Mouse (Mus musculus): ENCODE measurements at regions not wholly inside any gene's neighbourhood (a gene's known extent, or its start where the extent isn't known, plus 50 kb on each side); places are given as distances from the start of the nearest gene placed in this dataset.

DNA sequence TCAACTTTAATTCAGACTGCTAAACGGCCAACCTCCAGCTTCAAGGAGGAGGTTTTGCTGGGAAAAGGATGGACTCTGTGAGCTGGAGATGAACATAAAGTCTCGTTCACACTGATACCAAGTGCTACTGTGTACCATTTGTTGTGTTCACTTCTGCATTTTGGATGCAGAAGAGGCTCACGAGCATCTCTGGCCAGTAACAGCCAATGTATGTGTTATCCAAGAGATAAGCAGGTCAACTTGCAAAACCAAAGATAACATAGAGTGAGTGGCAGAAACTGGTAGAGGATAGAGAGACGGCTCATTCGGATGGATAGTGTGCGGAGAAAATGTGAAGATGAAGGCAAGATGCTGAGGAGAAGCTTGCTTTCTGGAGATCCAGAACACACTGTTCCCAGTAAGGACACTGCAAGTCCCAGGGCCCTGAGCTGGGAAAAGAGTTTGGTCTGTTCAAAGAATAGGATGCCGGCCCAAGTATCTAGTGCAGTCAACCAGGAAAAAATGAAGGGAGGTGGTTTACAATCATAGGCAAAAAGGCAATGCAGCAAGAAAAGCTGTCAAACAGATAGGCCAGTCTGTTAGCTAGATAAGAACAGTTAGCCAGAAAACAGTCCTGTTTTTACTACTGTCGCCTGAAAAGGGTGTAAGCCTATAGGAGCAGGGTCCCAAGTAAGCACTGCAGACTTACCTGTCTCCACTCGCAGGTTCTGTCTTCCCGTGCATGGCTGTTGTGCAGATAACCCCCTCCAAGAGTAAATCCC lies 145.7 kb upstream of the Bmp4 start:
- Histone ChIP-seq H3K4me3 (ENCODE audit: insufficient read depth, low read depth, low read length) (no peak overlapping the region), H3K27ac (replicated peaks; ENCODE audit: low read depth, low read length) (no peak overlapping the region), H3K4me1 (ENCODE audit: control insufficient read depth, insufficient read depth, insufficient read length, low read length) (no peaks in the 10 kb centered on the region)

- no peak overlapping the region for H3K4me3 ChIP-seq (ENCODE audit: insufficient read depth, low read depth, low read length)
- no peak overlapping the region for H3K27ac ChIP-seq (replicated peaks; ENCODE audit: low read depth, low read length)
- no peaks in the 10 kb centered on the region for H3K4me1 ChIP-seq (ENCODE audit: control insufficient read depth, insufficient read depth, insufficient read length, low read length)
Observed at GRCm38 (mm10) chr14:46532697-46533096, 142.2 kb upstream of the Bmp4 start.

DNA sequence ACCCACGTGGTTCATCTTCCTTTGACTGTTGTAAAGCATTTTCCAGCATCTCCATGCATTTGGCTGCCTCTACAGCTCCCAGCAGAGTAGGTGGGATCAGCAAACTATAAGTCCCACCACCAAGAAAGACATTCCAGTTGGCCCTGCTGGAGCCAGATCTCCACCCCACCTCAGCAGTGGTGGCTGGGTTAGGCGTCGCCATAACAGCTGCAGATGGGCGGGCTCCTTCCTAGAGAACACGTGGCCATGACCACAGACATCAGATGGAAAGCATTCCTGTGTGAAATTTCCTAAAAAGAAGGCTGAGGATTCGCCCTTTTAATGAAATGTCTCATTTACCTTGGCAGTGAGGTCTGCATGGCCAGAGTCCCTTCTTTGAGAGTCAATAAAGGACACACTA lies 140.0 kb upstream of the Bmp4 start:
- no peak overlapping the region for H3K27ac ChIP-seq (replicated peaks; ENCODE audit: low read depth, low read length)
- H3K4me3 ChIP-seq (ENCODE audit: insufficient read depth, low read depth, low read length), result no peak overlapping the region
- H3K4me1 ChIP-seq (ENCODE audit: control insufficient read depth, insufficient read depth, insufficient read length, low read length), result no peaks in the 10 kb centered on the region

- Histone ChIP-seq H3K4me3 (ENCODE audit: insufficient read depth, low read depth, low read length) (no peak overlapping the region), H3K4me1 (ENCODE audit: control insufficient read depth, insufficient read depth, insufficient read length, low read length) (no peaks in the 10 kb centered on the region), H3K27ac (replicated peaks; ENCODE audit: low read depth, low read length) (no peak overlapping the region)
Observed at GRCm38 (mm10) chr14:46529086-46529715, 138.7 kb upstream of the Bmp4 start.

DNA sequence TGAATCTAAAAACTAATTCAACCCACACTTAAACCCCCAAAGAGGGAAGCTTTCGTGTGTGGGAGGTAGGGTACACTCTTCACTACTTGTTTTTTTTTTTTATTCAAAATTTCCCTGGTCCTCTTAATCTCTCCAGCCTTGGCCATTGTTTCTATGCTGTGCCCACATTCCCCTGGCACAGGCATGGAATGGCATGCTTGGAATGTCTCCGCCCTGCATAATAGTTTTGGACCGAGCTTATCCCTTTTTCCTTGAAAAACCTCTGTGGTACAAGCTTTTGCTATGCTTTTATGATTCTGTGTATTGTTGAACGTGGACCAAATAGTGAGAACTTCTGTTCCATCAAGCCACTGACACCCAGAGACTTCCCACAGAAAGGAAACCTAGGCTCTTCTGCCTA lies 126.8 kb upstream of the Bmp4 start:
- Histone ChIP-seq H3K4me3 (ENCODE audit: insufficient read depth, low read depth, low read length) (no peak overlapping the region), H3K27ac (replicated peaks; ENCODE audit: low read depth, low read length) (no peak overlapping the region), H3K4me1 (ENCODE audit: control insufficient read depth, insufficient read depth, insufficient read length, low read length) (no peaks in the 10 kb centered on the region)

- Histone ChIP-seq H3K4me3 (ENCODE audit: insufficient read depth, low read depth, low read length) (no peak overlapping the region), H3K4me1 (ENCODE audit: control insufficient read depth, insufficient read depth, insufficient read length, low read length) (no peaks in the 10 kb centered on the region), H3K27ac (replicated peaks; ENCODE audit: low read depth, low read length) (no peak overlapping the region)
Observed at GRCm38 (mm10) chr14:46516285-46516684, 125.8 kb upstream of the Bmp4 start.

DNA sequence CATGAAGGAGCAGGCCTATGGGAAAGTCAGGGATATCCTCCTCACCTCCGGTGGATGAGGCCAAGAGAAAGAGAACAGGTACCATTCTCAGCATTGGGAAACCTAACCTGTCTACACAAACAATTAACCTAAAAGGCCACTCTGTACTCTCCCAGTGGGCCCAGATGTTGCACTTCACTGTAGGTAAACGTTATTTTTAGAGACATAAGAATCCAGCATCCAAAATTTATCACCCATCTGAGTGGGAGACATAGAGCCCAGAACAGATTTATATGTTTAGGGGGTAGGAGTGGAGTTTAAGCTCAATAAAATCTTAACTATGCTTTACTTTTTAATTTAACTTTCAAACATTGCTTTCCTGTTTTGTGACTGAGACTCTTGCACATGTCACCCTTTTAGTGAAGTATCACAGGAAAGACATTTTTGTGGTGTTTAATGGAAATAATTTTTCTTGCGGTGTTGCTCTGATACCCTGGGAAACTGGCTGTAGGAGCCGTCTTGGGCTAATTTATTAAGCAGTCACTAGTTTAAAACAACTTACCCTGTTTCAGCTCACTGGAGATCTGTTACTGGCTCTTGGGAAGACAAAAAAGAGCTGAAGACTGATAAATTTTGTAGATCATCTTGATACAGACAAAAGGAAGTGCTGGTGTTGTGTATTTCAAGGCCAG lies 123.9 kb upstream of the Bmp4 start:
- H3K4me1 ChIP-seq (ENCODE audit: control insufficient read depth, insufficient read depth, insufficient read length, low read length), result no peaks in the 10 kb centered on the region
- no peak overlapping the region for H3K27ac ChIP-seq (replicated peaks; ENCODE audit: low read depth, low read length)
- H3K4me3 ChIP-seq (ENCODE audit: insufficient read depth, low read depth, low read length), result no peak overlapping the region

GRCm38 (mm10) chr14:46512118-46512517 lies 121.6 kb upstream of the Bmp4 start:
- no peaks in the 10 kb centered on the region for H3K4me1 ChIP-seq (ENCODE audit: control insufficient read depth, insufficient read depth, insufficient read length, low read length)
- H3K4me3 ChIP-seq (ENCODE audit: insufficient read depth, low read depth, low read length), result no peak overlapping the region
- no peak overlapping the region for H3K27ac ChIP-seq (replicated peaks; ENCODE audit: low read depth, low read length)

DNA sequence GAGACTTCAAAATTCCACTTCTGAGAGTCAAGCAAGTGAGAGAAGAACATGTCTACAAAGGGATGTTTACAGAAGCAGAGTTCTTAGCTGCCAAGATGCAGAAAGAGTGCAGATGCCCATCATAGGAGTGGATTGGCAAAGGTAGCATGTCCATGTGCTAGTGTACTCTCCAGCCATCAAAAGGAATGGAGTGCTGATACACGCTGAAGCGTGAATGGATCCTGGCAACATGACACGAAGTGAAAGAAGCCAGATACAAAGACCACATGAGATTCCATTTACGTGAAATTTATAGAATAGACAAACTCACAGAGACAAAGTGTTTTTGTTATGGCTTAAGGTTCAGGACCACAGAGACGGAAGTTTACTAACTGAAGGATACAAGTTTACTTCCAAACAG lies 118.4 kb upstream of the Bmp4 start:
- H3K4me1 ChIP-seq (ENCODE audit: control insufficient read depth, insufficient read depth, insufficient read length, low read length), result no peaks in the 10 kb centered on the region
- no peak overlapping the region for H3K4me3 ChIP-seq (ENCODE audit: insufficient read depth, low read depth, low read length)

DNA sequence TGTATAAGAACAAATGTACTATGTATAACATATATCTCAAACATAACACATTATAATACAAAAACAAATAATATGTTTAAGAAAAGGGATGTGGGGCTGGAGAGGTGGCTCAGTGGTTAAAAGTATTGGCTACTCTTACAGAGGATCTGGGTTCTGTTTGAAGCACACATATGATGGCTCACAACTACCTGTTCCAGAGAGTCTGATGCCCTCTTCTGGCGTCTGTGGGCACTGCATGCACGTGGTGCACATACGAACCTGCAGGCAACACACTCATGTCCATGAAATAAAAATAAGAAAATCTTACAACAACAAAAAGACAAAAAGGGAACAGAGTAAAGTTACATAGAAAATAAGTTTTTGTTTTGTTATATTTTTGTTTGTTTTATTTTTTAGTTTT lies 114.8 kb upstream of the Bmp4 start:
- Histone ChIP-seq H3K4me3 (ENCODE audit: insufficient read depth, low read depth, low read length) (no peak overlapping the region), H3K27ac (replicated peaks; ENCODE audit: low read depth, low read length) (no peak overlapping the region), H3K4me1 (ENCODE audit: control insufficient read depth, insufficient read depth, insufficient read length, low read length) (no peaks in the 10 kb centered on the region)

More for the DNA sequence above, 118.4 kb upstream of the Bmp4 start:
- no peak overlapping the region for H3K27ac ChIP-seq (replicated peaks; ENCODE audit: low read depth, low read length)

GRCm38 (mm10) chr14:46491601-46492000 lies 101.1 kb upstream of the Bmp4 start:
- no peak overlapping the region for H3K27ac ChIP-seq (replicated peaks; ENCODE audit: low read depth, low read length)
- no peak overlapping the region for H3K4me3 ChIP-seq (ENCODE audit: insufficient read depth, low read depth, low read length)
- H3K4me1 ChIP-seq (ENCODE audit: control insufficient read depth, insufficient read depth, insufficient read length, low read length), result no peaks in the 10 kb centered on the region

DNA sequence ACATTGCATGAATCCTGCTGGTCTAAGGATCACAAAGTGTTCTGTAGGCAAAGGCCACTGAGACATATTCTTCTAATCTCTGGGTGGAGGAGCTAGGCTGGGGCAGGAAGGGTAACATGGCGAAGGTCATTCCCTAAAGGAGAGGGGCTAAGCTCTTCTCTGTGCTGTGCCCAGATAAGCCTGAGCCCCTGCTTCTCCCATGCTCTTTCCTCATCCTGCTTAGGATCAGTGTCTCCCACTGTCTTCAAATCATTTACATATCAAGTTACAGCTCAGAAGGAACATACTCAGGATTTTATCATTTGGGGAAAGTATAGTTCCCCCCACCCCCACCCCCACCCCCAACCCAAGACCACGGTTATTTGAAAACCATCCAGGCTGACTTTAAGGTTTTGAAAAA lies 100.7 kb upstream of the Bmp4 start:
- Histone ChIP-seq H3K27ac (replicated peaks; ENCODE audit: low read depth, low read length) (no peak overlapping the region), H3K4me1 (ENCODE audit: control insufficient read depth, insufficient read depth, insufficient read length, low read length) (no peaks in the 10 kb centered on the region), H3K4me3 (ENCODE audit: insufficient read depth, low read depth, low read length) (no peak overlapping the region)

GRCm38 (mm10) chr14:46487551-46487950 lies 97.1 kb upstream of the Bmp4 start:
- Histone ChIP-seq H3K4me1 (ENCODE audit: control insufficient read depth, insufficient read depth, insufficient read length, low read length) (no peaks in the 10 kb centered on the region), H3K27ac (replicated peaks; ENCODE audit: low read depth, low read length) (no peak overlapping the region), H3K4me3 (ENCODE audit: insufficient read depth, low read depth, low read length) (no peak overlapping the region)

- Histone ChIP-seq H3K4me1 (ENCODE audit: control insufficient read depth, insufficient read depth, insufficient read length, low read length) (no peaks in the 10 kb centered on the region), H3K4me3 (ENCODE audit: insufficient read depth, low read depth, low read length) (no peak overlapping the region), H3K27ac (replicated peaks; ENCODE audit: low read depth, low read length) (no peak overlapping the region)
Observed at GRCm38 (mm10) chr14:46480396-46480795, 89.9 kb upstream of the Bmp4 start.

DNA sequence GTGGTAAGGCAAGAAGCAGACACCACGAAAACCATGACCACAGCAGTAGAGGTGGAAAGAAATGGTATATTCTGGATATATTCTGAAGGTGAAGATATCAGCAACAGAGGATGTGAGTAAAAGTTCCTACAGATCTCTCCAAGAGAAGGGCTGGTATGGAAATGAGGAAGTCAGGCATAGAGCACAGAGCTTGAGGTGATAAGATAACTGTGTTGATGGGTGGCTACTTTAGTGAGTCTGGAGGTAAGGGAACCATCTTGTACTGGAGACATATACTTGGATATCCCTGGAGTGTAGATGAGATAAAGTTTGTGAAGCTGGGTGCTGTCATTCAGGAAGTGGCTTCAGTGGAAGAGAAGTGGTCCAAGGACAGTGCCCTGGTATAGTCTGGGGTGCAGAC lies 85.5 kb upstream of the Bmp4 start:
- no peaks in the 10 kb centered on the region for H3K4me1 ChIP-seq (ENCODE audit: control insufficient read depth, insufficient read depth, insufficient read length, low read length)
- no peak overlapping the region for H3K4me3 ChIP-seq (ENCODE audit: insufficient read depth, low read depth, low read length)
- H3K27ac ChIP-seq (replicated peaks; ENCODE audit: low read depth, low read length), result no peak overlapping the region

- Histone ChIP-seq H3K4me1 (ENCODE audit: control insufficient read depth, insufficient read depth, insufficient read length, low read length) (no peaks in the 10 kb centered on the region), H3K4me3 (ENCODE audit: insufficient read depth, low read depth, low read length) (no peak overlapping the region)
Observed at GRCm38 (mm10) chr14:46462967-46463366, 72.5 kb upstream of the Bmp4 start.

More at GRCm38 (mm10) chr14:46462967-46463366, 72.5 kb upstream of the Bmp4 start:
- no peak overlapping the region for H3K27ac ChIP-seq (replicated peaks; ENCODE audit: low read depth, low read length)

Measured in brown adipose tissue, adult 24 weeks (tissue).